Mouse (Mus musculus) liver, postnatal 0 days (tissue): Measurements from ENCODE around the gene Hist1h1a.
A peak's percentile ranks its signal among the peaks of the same experiment; 100 is the strongest.

Experiments used
- CTCF ChIP-seq: sonication (generic); IDR thresholded peaks from 2 replicates; pipeline ENCODE4 v1.5.1; 2016; ENCODE audit warnings: antibody characterized with exemption, low read depth
- EP300 ChIP-seq: IDR thresholded peaks from 2 replicates; pipeline ENCODE4 v1.6.1; 2016; ENCODE audit warnings: antibody characterized with exemption, low read depth, mild to moderate bottlenecking

- TF ChIP-seq EP300 (no peak), CTCF (peak; percentile 41)
Observed at GRCm38 (mm10) chr13:23760240-23760971, 3.1 kb upstream of the Hist1h1a start.
